Mouse (Mus musculus) embryonic facial prominence, embryonic 11.5 days (tissue): Measurements from ENCODE around the gene Ldhal6b. TPM values are rescaled to one million over a fixed set of nuclear protein-coding genes. Genes with fewer than 3 reads are reported as not detected.
A peak's percentile ranks its signal among the peaks of the same experiment; 100 is the strongest.

Source experiments
- ATAC-seq: fragments of 200-750 bp; cut with Nextera tagmentation; replicated peaks from 2 replicates; pipeline ENCODE4 v1.8.0; 2017; ENCODE audit warnings: low read depth; ENCODE audit not compliant: insufficient number of reproducible peaks, low FRiP score, low TSS enrichment
- DNase-seq: peaks from one replicate; pipeline ENCODE4 v3.0.0-alpha.2; 2015; ENCODE audit warnings: low spot score
- H3K27ac ChIP-seq: fragments of 300-500 bp; sonication (generic); replicated peaks from 2 replicates; pipeline ENCODE4 v1.5.1; 2014; ENCODE audit warnings: mild to moderate bottlenecking, low read depth, low read length, control low read depth
- H3K27me3 ChIP-seq: fragments of 300-500 bp; sonication (generic); 2 replicates; pipeline ENCODE4 v1.6.1; 2014; ENCODE audit warnings: mild to moderate bottlenecking, low read length, moderate library complexity, mixed read lengths; ENCODE audit not compliant: control insufficient read depth, insufficient read depth
- H3K36me3 ChIP-seq: fragments of 300-500 bp; sonication (generic); replicated peaks from 2 replicates; pipeline ENCODE4 v1.6.1; 2014; ENCODE audit warnings: low read depth, mild to moderate bottlenecking, low read length, moderate library complexity, mixed read lengths; ENCODE audit not compliant: control insufficient read depth, insufficient read depth
- H3K4me1 ChIP-seq: fragments of 300-500 bp; sonication (generic); 2 replicates; pipeline ENCODE4 v1.6.1; 2014; ENCODE audit warnings: low read length, mixed read lengths; ENCODE audit not compliant: control insufficient read depth, insufficient read depth
- H3K4me2 ChIP-seq: fragments of 300-500 bp; sonication (generic); 2 replicates; pipeline ENCODE4 v1.6.1; 2014; ENCODE audit warnings: low read depth, mild to moderate bottlenecking, control low read depth, low read length, moderate library complexity
- H3K4me3 ChIP-seq: fragments of 300-500 bp; sonication (generic); 2 replicates; pipeline ENCODE4 v1.5.1; 2014; ENCODE audit warnings: low read depth, low read length, control low read depth
- H3K9ac ChIP-seq: fragments of 300-500 bp; sonication (generic); replicated peaks from 2 replicates; pipeline ENCODE4 v1.6.1; 2014; ENCODE audit warnings: mild to moderate bottlenecking, control low read depth, low read length
- H3K9me3 ChIP-seq: fragments of 300-500 bp; sonication (generic); replicated peaks from 2 replicates; pipeline ENCODE4 v1.6.1; 2016; ENCODE audit warnings: mild to moderate bottlenecking, low read length, inconsistent platforms, mixed read lengths; ENCODE audit not compliant: control insufficient read depth
- WGBS: fragments of 180-500 bp; shearing (Covaris S2); extraction: QIAGEN DNeasy Blood & Tissue Kit; methylation state at CpG from one replicate; pipeline ENCODE4 v1.1.7; 2014; 5-methylcytosine and 5-hydroxymethylcytosine counted together
- microRNA-seq: library from miRNA; unstranded; fragments of <30 nt; microRNA quantifications from one replicate; pipeline ENCODE4, GENCODE M21; 2016; ENCODE audit warnings: borderline number of aligned reads
- polyA plus RNA-seq: library from polyadenylated mRNA; unstranded; fragments of >200 nt; fragmentation: Nextera tagmentation; extraction: Ambion mirVana; gene quantifications from 2 replicates; pipeline ENCODE4 v1.2.1, GENCODE M21; 2014

Ldhal6b gene
- polyA plus RNA-seq, 1 experiment from 2014 or later: not detected

GRCm38 (mm10) chr17:5377930-5378310 is 40.6 kb downstream of the Ldhal6b start:
- Histone ChIP-seq H3K27me3 (no peaks in the 10 kb centered on the region), H3K4me3 (no peak overlapping the region), H3K9ac (no peak overlapping the region), H3K4me2 (no peak overlapping the region), H3K27ac (no peak overlapping the region), H3K4me1 (no peaks in the 10 kb centered on the region), H3K36me3 (no peaks in the 10 kb centered on the region), H3K9me3 (no peaks in the 10 kb centered on the region)
- 30% methylated on average over 7 of the region's 7 CpGs for WGBS
- DNase-seq (peak; percentile 23), ATAC-seq (no peak)

- Histone ChIP-seq H3K9ac (no peak overlapping the region), H3K9me3 (no peaks in the 10 kb centered on the region), H3K27me3 (no peaks in the 10 kb centered on the region), H3K4me1 (no peaks in the 10 kb centered on the region), H3K27ac (no peak overlapping the region), H3K36me3 (no peaks in the 10 kb centered on the region), H3K4me3 (no peak overlapping the region), H3K4me2 (no peak overlapping the region)
- WGBS: 33% methylated on average over 11 of the region's 11 CpGs
- DNase-seq (no peak), ATAC-seq (no peak)
Observed at GRCm38 (mm10) chr17:5377151-5377929, 41.2 kb downstream of the Ldhal6b start.

- Histone ChIP-seq H3K4me1 (no peaks in the 10 kb centered on the region), H3K4me2 (no peak overlapping the region), H3K9me3 (no peaks in the 10 kb centered on the region), H3K4me3 (no peak overlapping the region), H3K27ac (no peak overlapping the region), H3K36me3 (no peaks in the 10 kb centered on the region), H3K27me3 (no peaks in the 10 kb centered on the region), H3K9ac (no peak overlapping the region)
- DNase-seq: no peak
- 83% methylated on average over 8 of the region's 8 CpGs for WGBS
- ATAC-seq: no peak
Observed at GRCm38 (mm10) chr17:5372951-5373350, 45.6 kb downstream of the Ldhal6b start.

- Histone ChIP-seq H3K4me1 (no peaks in the 10 kb centered on the region), H3K4me3 (no peak overlapping the region), H3K36me3 (no peaks in the 10 kb centered on the region), H3K27ac (no peak overlapping the region), H3K9ac (no peak overlapping the region), H3K27me3 (no peaks in the 10 kb centered on the region), H3K9me3 (no peaks in the 10 kb centered on the region), H3K4me2 (no peak overlapping the region)
- ATAC-seq: no peak
- WGBS: 76% methylated on average over 7 of the region's 7 CpGs
- no peak for DNase-seq
Observed at GRCm38 (mm10) chr17:5371521-5371920, 47.0 kb downstream of the Ldhal6b start.

DNA sequence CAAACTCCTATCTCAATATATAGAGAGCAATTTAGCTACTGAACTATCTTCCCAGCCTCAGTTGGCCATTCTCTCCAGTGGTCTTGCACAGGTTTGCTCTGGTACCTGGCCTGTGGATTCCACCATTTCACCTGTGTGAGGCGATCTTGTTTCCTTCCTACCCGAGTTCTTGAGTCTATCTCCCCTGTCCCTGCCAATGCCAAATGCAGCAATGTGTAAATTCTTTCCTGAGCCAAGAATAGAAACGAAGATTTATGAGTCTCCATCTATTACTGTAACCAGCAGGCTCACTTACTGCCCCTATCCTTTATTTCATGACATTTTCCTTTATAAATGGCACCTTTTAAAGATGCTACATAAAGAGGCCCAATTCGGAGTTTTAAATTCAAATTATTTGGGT is 47.5 kb downstream of the Ldhal6b start:
- Histone ChIP-seq H3K4me1 (no peaks in the 10 kb centered on the region), H3K27ac (no peak overlapping the region), H3K4me2 (no peak overlapping the region), H3K27me3 (no peaks in the 10 kb centered on the region), H3K9ac (no peak overlapping the region), H3K4me3 (no peak overlapping the region), H3K36me3 (no peaks in the 10 kb centered on the region), H3K9me3 (no peaks in the 10 kb centered on the region)
- ATAC-seq (no peak), DNase-seq (no peak)
- WGBS: 76% methylated on average over 4 of the region's 4 CpGs

Small RNA genes lying within 50 kb of the gene (microRNA-seq; reads per million reads assigned to microRNA genes)
- gene Gm22475: not detected

Other genes starting within 250 kb of the Ldhal6b start
- gene Tmem242, start 21.5 kb upstream of the Ldhal6b start, polyA plus RNA-seq: 155 and 160 TPM in 2 replicates
- 2.0 TPM in 2 replicates for gene Zdhhc14, start 73.8 kb upstream of the Ldhal6b start, polyA plus RNA-seq